Mouse (Mus musculus): ENCODE results near the gene Cplx2. TPM values are rescaled to one million over a fixed set of nuclear protein-coding genes. Genes with fewer than 3 reads are reported as not detected.

Cplx2 gene
- polyA plus RNA-seq, 2 experiments from 2014 or later, result not detected

DNA sequence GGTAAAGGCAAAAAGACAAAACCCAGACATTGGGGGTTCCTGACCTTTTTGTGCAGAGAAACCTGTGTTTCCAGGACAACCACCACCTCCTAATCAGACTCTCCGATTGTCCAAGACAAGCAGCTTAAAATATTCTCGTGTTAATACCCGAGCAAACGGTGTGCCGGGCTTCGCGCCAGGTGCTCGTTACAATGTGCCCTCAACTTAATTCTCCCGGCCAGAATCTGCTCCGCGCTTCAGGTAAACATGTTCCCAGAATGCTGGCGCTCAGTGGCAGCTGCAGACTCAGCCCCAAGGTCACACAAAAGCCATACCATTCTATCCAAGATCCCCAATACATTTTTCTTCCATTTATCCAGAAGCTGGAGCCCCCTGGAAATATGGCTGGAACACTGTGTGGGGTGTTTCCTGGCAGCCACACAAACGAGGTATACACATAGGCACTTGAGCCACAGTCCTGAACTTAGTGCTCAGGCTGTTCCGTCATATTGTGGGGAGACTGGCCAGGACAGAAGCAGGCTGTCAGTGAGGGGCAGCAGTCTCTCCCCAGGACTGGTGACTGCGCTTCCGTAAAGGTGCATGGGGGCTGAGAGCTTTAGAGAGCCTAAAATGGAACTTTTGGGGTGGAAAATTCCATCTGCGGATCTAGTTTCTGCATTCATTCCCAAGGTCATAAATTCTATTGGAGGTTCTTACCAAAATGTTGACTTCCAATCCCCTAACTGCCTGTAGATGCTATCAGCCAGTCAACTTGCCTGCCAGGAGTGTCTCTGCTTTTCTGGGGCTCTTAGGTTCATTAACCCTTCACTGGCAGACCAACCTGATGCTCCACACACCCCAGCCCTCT, 32.3 kb downstream of the Cplx2 start:
- ATAC-seq, result no peak

DNA sequence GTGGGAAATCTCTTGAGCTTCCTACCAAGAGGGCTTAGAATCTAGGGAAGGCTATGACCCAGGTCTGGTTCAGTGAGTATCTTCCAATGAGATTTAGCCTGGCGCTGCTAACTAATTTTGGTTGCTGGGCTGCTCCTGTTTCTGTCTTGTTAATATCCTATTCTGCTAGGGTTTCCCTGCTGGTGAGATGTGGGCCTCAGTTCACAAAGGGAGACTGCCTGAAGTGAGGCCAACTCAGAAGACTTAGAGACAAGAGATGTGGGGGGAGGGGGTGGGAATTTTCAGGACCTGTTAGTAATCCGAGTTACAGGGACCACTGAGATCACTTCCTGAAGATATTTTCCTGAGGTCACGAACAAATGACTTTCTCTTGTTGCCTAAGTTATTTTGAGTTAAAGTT, 33.1 kb downstream of the Cplx2 start:
- no peak for ATAC-seq

DNA sequence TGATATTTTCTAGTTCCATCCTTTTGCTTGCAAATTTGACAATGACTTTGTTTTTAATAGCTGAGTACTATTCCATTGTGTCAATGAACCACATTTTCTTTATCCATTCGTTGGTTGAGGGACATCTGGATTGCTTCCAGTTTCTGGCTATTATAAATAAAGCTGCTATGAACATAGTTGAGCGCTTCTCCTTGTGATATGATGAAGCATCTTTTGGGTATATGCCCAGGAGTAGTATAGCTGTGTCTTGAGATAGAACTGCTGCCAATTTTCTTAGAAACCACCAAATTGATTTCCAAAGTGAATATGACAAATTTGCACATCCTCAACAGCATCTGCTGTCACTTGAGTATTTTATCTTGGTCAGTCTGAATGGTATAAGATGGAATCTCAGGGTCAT, 34.7 kb downstream of the Cplx2 start:
- ATAC-seq, result no peak

- ATAC-seq, result no peak
Observed at GRCm38 (mm10) chr13:54411656-54412055, 40.5 kb downstream of the Cplx2 start.

DNA sequence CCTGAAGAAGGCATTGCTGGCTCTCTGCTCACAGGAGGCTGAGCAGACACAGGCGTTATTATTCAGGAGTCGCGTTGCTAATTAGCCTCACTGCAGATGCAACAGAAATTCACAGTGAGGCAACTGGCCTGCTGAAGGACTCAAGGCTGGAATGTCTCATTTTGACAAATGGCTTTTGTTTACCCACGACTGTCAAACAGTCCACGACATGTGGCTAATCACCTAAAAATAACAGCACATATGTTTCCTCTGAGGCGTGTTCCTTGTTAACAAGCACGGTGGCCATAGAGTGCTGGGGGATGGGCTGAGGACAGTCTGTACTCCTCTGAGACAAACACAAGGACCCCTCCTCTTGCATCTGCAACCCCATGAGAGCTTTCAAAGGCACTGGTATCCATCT, 41.1 kb downstream of the Cplx2 start:
- no peak for ATAC-seq

DNA sequence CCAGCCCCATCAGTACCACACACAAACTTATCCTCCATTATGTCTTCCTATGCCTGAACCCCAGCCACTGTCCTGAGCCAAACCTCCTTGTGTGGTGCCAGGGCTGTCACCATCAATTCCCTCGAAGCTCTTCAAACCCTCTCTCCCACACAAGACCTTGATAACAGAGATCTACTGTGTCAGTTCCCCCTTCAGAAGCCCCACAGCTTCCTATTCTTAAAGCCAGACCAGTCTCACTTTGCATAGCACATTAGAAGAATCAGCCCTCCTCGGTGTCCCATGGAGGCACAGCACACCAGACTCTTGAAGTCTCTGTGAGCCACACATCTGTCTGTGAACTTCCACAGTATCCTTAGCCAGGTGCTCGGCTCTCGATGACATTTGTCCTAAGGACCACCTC, 41.6 kb downstream of the Cplx2 start:
- no peak for ATAC-seq

- ATAC-seq, result no peak
Observed at GRCm38 (mm10) chr13:54415059-54415458, 43.9 kb downstream of the Cplx2 start.

DNA sequence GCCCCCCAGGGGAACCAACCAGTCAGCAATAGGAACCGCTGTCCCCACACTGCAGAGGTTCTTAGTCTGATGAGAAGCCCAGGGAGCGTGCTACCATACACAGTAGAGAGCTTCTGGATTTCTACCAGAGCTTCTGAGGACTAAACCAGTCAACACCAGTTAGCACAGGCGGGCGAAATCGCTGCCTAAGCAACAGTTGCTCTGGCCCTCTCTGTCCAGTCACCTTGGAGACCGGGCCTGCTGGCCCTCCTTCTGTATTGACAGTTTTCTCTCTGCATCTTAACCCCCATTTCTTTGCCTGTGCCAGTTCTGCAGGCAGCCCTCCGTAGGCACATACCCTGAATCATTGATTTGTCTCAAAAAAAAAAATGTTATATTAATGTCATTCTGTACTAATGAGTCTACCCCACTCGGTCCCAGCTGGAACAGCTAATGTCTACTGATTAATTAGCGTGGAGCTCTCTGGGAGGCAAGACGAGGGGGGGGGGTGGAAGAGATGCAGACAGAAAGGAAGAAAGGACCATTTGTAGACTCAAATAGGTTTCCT, 47.7 kb downstream of the Cplx2 start:
- no peak for ATAC-seq

GRCm38 (mm10) chr13:54420226-54420625, 49.1 kb downstream of the Cplx2 start:
- ATAC-seq, result no peak

GRCm38 (mm10) chr13:54425269-54425668, 54.1 kb downstream of the Cplx2 start:
- no peak for ATAC-seq

DNA sequence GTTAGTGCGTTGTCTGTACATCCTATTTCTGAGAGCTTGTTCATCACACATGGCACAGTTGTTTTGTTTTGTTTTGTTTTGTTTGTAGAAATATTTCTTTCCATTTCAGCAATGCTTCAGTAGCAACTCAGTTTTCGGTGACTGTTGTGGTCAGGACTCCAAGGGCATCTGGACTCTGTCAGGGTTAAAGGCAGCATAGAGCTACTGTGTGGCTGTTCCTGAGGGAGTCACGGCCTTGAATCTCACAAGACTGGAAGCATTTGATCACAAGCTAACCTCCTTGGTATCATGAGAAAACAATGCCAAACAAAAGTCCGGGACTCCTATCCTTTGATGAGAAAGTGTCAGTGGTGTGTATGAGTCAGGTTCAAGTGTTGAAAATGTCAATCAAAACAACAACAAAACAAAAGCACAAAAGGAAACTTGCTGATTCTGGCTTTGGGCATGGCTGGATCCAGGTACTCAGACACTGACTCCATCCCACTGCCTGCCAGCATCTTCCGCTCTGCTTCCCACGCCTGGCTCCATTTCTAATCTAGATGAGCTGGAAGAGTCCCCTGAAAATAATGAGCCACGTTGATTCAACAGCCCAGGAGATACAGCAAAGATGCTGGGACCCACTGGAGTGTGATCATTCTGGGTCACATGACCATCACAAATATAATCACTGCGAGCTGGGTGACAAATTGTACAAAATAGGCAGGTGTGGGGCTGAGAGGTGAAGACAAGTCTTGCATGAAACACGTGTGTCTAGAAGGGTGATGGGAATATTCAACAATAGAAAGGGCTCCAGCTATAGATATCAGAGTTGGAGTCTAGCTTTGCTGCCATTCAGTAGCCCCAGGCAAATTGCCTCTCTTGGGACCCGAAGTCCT, 55.9 kb downstream of the Cplx2 start:
- no peak for ATAC-seq

DNA sequence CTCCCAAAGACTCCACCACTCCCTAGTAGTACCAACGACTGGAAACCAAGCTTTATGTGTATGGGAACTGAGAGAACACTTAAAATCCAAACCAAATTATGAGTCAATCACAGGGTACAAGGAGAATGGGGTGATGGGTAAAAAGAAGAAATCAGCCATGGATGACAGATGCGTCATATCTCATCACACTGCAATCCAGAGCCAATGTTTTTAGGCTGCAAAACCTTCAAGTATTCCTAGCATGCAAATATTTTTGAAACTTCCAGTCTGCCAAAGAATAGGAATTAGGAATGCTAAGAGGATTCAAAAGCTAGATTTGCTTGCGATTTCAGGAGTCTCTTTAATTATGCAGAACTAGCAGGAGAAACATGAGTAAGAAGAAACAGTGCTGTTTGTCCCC, 57.6 kb downstream of the Cplx2 start:
- no peak for ATAC-seq

- ATAC-seq, result no peak
Observed at GRCm38 (mm10) chr13:54430051-54430450, 58.9 kb downstream of the Cplx2 start.

- ATAC-seq, result no peak
Observed at GRCm38 (mm10) chr13:54431161-54431560, 60.0 kb downstream of the Cplx2 start.

Other genes with a start within 250 kb of the Cplx2 start
- 10 to 100 TPM in 1 of 2 experiments, 1 to 10 TPM in 1; 9.2 to 12.0 TPM for gene Hrh2, start 179.2 kb upstream of the Cplx2 start, polyA plus RNA-seq (2017; shearing (Covaris generic))
- 10 to 100 TPM; 31.5 to 33.0 TPM for gene Thoc3, start 97.5 kb downstream of the Cplx2 start, polyA plus RNA-seq (2017; shearing (Covaris generic))
- 1 to 10 TPM; 6.7 to 7.9 TPM for gene Simc1, start 132.4 kb downstream of the Cplx2 start, polyA plus RNA-seq (2017; shearing (Covaris generic))
- gene 4833439L19Rik, start 194.1 kb downstream of the Cplx2 start, polyA plus RNA-seq (2017; shearing (Covaris generic)), result 10 to 100 TPM; 63.3 to 66.3 TPM
- gene Arl10, start 203.7 kb downstream of the Cplx2 start, polyA plus RNA-seq (2017; shearing (Covaris generic)), result 1 to 10 TPM; 2.7 to 6.6 TPM
- gene Nop16, start 218.7 kb downstream of the Cplx2 start, polyA plus RNA-seq (2017; shearing (Covaris generic)), result 10 to 100 TPM; 64.0 to 66.2 TPM
- gene Higd2a, start 218.9 kb downstream of the Cplx2 start, polyA plus RNA-seq (2017; shearing (Covaris generic)), result 100 to 1,000 TPM; 130 to 146 TPM
- gene Cltb, start 240.0 kb downstream of the Cplx2 start, polyA plus RNA-seq (2017; shearing (Covaris generic)), result 10 to 100 TPM; 11.7 TPM

Measured in activated CD4-positive, CD25-positive, alpha-beta regulatory T cell, adult 4 months (primary cell).